Mouse (Mus musculus) mouse embryonic stem cell (cell line): ENCODE data around the gene Mocs2.

Experiments
- in situ Hi-C, 2 experiments: fragments of 300-500 bp; cut with MboI; formaldehyde crosslinking; loops; 1 replicate in 1 of 2; 3 replicates in 1 of 2; pipeline ENCODE4 v1.14.3; 2019 to 2020; ENCODE audit warnings: low sequenced_read_pairs in 2 of 2, low pct_unique_long_range_greater_than_20kb in 1 of 2, mixed read lengths in 1 of 2; ENCODE audit not compliant: unreplicated experiment in 1 of 2

The Mocs2 gene

GRCm38 (mm10) chr13:114817751-114818360 is at the start of gene Mocs2:
Mocs2 (plus strand) TSS chr13:114818236.
- in situ Hi-C loops = no loop called here

- in situ Hi-C loops = loop anchor here (25.0 kb wide), 2 partner anchors 629 to 904 kb away; no protein-coding TSS in a partner anchor
Observed at GRCm38 (mm10) chr13:114791511-114791910, 26.5 kb upstream of the Mocs2 start.

GRCm38 (mm10) chr13:114793250-114794030 is 24.6 kb upstream of the Mocs2 start:
- in situ Hi-C loops = loop anchor here (25.0 kb wide), 2 partner anchors 631 to 906 kb away; no protein-coding TSS in a partner anchor

GRCm38 (mm10) chr13:114801857-114802256 is 16.2 kb upstream of the Mocs2 start:
- in situ Hi-C loops = no loop called here

GRCm38 (mm10) chr13:114802971-114803370 is 15.1 kb upstream of the Mocs2 start:
- in situ Hi-C loops = no loop called here

GRCm38 (mm10) chr13:114809624-114810210 is 8.3 kb upstream of the Mocs2 start:
- in situ Hi-C loops = no loop called here

GRCm38 (mm10) chr13:114818513-114818912 is 477 bp downstream of the Mocs2 start:
- in situ Hi-C loops = no loop called here

- in situ Hi-C loops = no loop called here
Observed at GRCm38 (mm10) chr13:114822871-114823270, 4.8 kb downstream of the Mocs2 start.

GRCm38 (mm10) chr13:114825377-114825855 is 7.4 kb downstream of the Mocs2 start:
- in situ Hi-C loops = loop anchor here in 1 of 2 experiments (25.0 kb wide), 1 partner anchor 137 kb away; no protein-coding TSS in a partner anchor

GRCm38 (mm10) chr13:114831367-114831833 is 13.4 kb downstream of the Mocs2 start:
- in situ Hi-C loops = loop anchor here in 1 of 2 experiments (25.0 kb wide), 1 partner anchor 131 kb away; no protein-coding TSS in a partner anchor

GRCm38 (mm10) chr13:114832761-114833160 is 14.7 kb downstream of the Mocs2 start:
- in situ Hi-C loops = loop anchor here in 1 of 2 experiments (25.0 kb wide), 1 partner anchor 130 kb away; no protein-coding TSS in a partner anchor

GRCm38 (mm10) chr13:114833351-114833750 is 15.3 kb downstream of the Mocs2 start:
- in situ Hi-C loops = loop anchor here in 1 of 2 experiments (25.0 kb wide), 1 partner anchor 129 kb away; no protein-coding TSS in a partner anchor

- in situ Hi-C loops = loop anchor here in 1 of 2 experiments (25.0 kb wide), 1 partner anchor 128 kb away; no protein-coding TSS in a partner anchor
Observed at GRCm38 (mm10) chr13:114834580-114834979, 16.5 kb downstream of the Mocs2 start.

GRCm38 (mm10) chr13:114837061-114837460 is 19.0 kb downstream of the Mocs2 start:
- in situ Hi-C loops = loop anchor here in 1 of 2 experiments (25.0 kb wide), 1 partner anchor 125 kb away; no protein-coding TSS in a partner anchor

GRCm38 (mm10) chr13:114838535-114838990 is 20.5 kb downstream of the Mocs2 start:
- in situ Hi-C loops = loop anchor here in 1 of 2 experiments (25.0 kb wide), 1 partner anchor 124 kb away; no protein-coding TSS in a partner anchor

- in situ Hi-C loops = loop anchor here in 1 of 2 experiments (25.0 kb wide), 1 partner anchor 123 kb away; no protein-coding TSS in a partner anchor
Observed at GRCm38 (mm10) chr13:114839098-114839497, 21.1 kb downstream of the Mocs2 start.

GRCm38 (mm10) chr13:114840545-114840944 is 22.5 kb downstream of the Mocs2 start:
- in situ Hi-C loops = loop anchor here in 1 of 2 experiments (25.0 kb wide), 1 partner anchor 122 kb away; no protein-coding TSS in a partner anchor

GRCm38 (mm10) chr13:114843318-114843717 is 25.3 kb downstream of the Mocs2 start:
- in situ Hi-C loops = loop anchor here in 1 of 2 experiments (25.0 kb wide), 1 partner anchor 119 kb away; no protein-coding TSS in a partner anchor
